Mouse (Mus musculus) midbrain, embryonic 11.5 days (tissue): ENCODE measurements around the gene Cacnb3. TPM values are rescaled to one million over a fixed set of nuclear protein-coding genes. Genes with fewer than 3 reads are reported as not detected.
A peak's percentile ranks its signal among the peaks of the same experiment; 100 is the strongest.

ENCODE experiments used
- ATAC-seq: fragments of 200-750 bp; cut with Nextera tagmentation; 2 replicates; pipeline ENCODE4 v1.8.0; 2017; ENCODE audit warnings: moderate TSS enrichment, moderate library complexity; ENCODE audit not compliant: low FRiP score
- DNase-seq: peaks from one replicate; pipeline ENCODE4 v3.0.0; 2015; ENCODE audit warnings: low spot score; ENCODE audit errors: missing footprints
- H3K27ac ChIP-seq: fragments of 300-500 bp; sonication (generic); 2 replicates; pipeline ENCODE4 v1.5.1; 2014; ENCODE audit warnings: low read depth, low read length
- H3K27me3 ChIP-seq: fragments of 300-500 bp; sonication (generic); 2 replicates; pipeline ENCODE4 v1.6.1; 2014; ENCODE audit warnings: mild to moderate bottlenecking, low read length, moderate library complexity, mixed read lengths; ENCODE audit not compliant: control insufficient read depth, insufficient read depth
- H3K36me3 ChIP-seq: fragments of 300-500 bp; sonication (generic); 2 replicates; pipeline ENCODE4 v1.6.1; 2014; ENCODE audit warnings: mild to moderate bottlenecking, low read length, moderate library complexity, mixed read lengths; ENCODE audit not compliant: control insufficient read depth, insufficient read depth
- H3K4me1 ChIP-seq: fragments of 300-500 bp; sonication (generic); 2 replicates; pipeline ENCODE4 v1.6.1; 2014; ENCODE audit warnings: low read length; ENCODE audit not compliant: control insufficient read depth, insufficient read depth
- H3K4me2 ChIP-seq: fragments of 300-500 bp; sonication (generic); 2 replicates; pipeline ENCODE4 v1.6.1; 2014; ENCODE audit warnings: mild to moderate bottlenecking, moderate library complexity
- H3K4me3 ChIP-seq: fragments of 300-500 bp; sonication (generic); 2 replicates; pipeline ENCODE4 v1.5.1; 2014; ENCODE audit warnings: low read depth, low read length
- H3K9ac ChIP-seq: fragments of 300-500 bp; sonication (generic); 2 replicates; pipeline ENCODE4 v1.6.1; 2014; ENCODE audit warnings: low read length
- H3K9me3 ChIP-seq: fragments of 300-500 bp; sonication (generic); 2 replicates; pipeline ENCODE4 v1.6.1; 2016; ENCODE audit warnings: low read length; ENCODE audit not compliant: control insufficient read depth
- WGBS: fragments of 180-500 bp; shearing (Covaris S2); extraction: QIAGEN DNeasy Blood & Tissue Kit; methylation state at CpG from one replicate; pipeline ENCODE4 v1.1.7; 2014; 5-methylcytosine and 5-hydroxymethylcytosine counted together
- polyA plus RNA-seq: library from polyadenylated mRNA; unstranded; fragments of >200 nt; fragmentation: Nextera tagmentation; extraction: Ambion mirVana; gene quantifications from 2 replicates; pipeline ENCODE4 v1.2.1, GENCODE M21; 2014

Cacnb3 gene
- polyA plus RNA-seq, 1 experiment from 2014 or later: 39.5 TPM

DNA sequence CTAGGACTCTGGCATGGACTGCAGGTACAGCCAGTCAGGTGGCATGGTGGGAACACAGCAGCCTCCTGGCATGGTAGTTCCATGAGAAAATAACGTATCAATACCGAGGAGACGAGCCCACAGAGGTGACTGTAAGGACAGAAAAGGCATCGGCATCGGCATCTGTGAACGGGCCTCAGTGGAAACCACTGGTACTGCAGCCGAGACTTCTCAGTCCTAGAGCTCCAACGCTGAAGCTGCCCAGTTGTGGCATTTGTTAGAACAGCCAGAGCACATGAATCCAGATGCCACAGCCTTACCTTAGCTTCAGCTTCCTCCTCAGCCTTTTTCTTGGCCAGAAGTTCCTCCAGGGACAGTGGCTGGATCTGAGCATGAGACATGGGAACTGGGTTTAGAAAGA is 21.5 kb downstream of the Cacnb3 start:
- Histone ChIP-seq H3K36me3 (peaks cover 66% of the 10 kb centered on the region), H3K4me3 (no peak overlapping the region), H3K4me1 (no peaks in the 10 kb centered on the region), H3K4me2 (no peak overlapping the region), H3K9ac (no peak overlapping the region), H3K27me3 (no peaks in the 10 kb centered on the region), H3K9me3 (no peaks in the 10 kb centered on the region), H3K27ac (no peak overlapping the region)
- DNase-seq: no peak
- ATAC-seq: no peak
- WGBS: 95% methylated on average over 8 of the region's 8 CpGs

DNA sequence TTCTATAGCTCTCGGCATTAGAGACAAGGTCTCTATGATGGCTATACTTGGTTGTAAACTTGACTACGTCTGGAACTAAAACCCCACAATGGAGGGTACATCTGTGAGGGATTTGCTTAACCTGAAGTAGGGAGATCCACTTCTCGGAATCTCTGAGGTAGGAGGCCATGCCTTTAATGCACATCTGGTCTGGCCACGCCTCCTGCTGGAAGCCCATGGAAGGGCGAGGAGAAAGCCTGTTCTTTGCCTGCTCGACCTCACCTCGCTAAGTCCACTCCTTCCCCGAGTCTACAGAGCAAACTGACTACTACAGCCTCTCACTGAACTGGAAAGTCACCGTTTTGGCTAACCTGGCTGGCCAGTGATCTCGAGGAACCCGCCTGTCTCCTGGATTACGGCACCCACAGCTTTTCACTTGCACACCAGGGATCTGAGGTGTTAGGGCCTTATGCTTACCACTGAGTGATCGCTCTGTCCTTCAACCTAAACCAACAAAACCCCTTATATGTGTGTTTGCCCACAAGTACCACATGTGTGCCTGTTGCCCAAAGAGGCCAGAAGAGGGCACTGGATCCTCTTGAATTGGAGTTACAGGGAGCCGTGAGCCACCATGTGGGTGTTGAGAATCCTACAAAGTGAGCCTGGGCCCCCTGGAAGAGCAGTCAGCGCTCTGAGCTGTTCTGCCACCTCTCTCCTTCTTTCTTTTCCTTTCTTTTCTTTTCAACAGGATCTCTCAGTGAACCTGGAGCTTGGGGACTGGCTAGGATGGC is 26.5 kb downstream of the Cacnb3 start:
- Histone ChIP-seq H3K4me2 (no peak overlapping the region), H3K9ac (no peak overlapping the region), H3K4me1 (peaks cover 2% of the 10 kb centered on the region), H3K9me3 (no peaks in the 10 kb centered on the region), H3K27me3 (no peaks in the 10 kb centered on the region), H3K4me3 (no peak overlapping the region), H3K27ac (no peak overlapping the region), H3K36me3 (peaks cover 47% of the 10 kb centered on the region)
- no peak for DNase-seq
- no peak for ATAC-seq
- 85% methylated on average over 15 of the region's 15 CpGs for WGBS

DNA sequence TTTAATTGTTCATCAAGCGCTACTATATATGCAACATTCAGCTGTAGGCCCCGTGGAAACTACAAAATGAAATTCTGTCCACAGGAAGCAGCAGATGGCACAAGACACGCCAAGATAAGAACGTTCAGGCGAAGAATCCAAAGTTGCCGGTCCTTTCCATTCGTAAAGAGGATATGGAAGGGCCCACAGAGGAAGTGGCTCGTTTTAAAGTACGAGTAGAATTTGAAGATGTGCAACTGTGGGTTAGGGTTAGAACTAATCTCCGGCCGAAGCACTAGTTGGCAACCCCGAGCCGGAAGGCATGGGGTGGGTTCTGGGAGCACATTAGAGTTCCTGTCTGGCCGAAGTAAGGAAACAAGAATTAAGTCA is 31.5 kb downstream of the Cacnb3 start:
- Histone ChIP-seq H3K4me3 (peak overlapping the region; percentile 74), H3K36me3 (peaks cover 14% of the 10 kb centered on the region), H3K4me1 (peaks cover 2% of the 10 kb centered on the region), H3K9ac (peak overlapping the region; percentile 97), H3K27me3 (no peaks in the 10 kb centered on the region), H3K4me2 (peak overlapping the region; percentile 72), H3K27ac (peak overlapping the region; percentile 74), H3K9me3 (no peaks in the 10 kb centered on the region)
- no peak; the same call in 1 of the 2 replicates for ATAC-seq
- 2% methylated on average over 14 of the region's 14 CpGs for WGBS
- DNase-seq: peak; percentile 93

DNA sequence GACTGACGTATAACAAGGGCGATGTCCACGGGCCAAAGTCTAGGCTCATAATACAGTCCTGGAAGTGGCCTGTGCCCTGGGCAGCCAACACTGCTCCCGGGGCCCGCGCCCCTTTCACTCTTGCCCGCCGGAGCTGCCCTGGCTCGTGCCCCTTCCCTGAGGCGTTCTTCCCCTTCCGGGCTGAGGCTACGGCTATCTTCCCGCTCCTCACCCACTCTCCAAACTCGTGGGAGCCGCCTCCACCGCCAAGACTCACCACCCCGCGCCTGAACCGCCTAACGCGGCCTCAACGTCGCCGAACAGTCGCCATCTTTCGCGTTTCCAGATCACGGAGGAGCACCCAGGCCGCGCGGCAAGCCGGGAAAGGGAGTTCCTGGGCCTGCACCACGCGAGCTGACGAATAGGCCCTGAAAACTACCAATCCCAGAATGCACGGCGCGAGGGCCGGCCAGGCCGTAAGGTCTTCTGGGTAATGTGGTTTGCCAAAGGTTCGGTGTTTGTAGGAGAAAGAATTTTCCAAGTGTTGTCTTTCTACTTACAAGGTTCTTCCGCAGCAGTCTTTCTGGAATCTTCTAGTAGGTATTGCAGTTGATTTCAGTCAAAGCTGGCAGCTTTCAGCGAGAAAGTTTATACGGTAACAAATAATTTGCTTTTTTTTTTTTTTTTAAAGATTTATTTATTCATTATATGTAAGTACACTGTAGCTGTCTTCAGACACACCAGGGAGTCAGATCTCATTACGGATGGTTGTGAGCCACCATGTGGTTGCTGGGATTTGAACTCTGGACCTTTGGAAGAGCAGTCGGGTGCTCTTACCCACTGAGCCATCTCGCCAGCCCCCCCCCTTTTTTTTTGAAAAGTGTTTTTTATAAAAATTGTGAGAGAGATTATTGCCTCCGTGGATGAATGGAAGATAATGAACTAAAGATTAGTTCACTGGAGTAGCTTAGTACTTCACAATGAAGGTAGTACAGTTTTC is 32.2 kb downstream of the Cacnb3 start, which contains the start of gene Ddx23:
Ddx23 (minus strand) TSS at position 328 of the 979 bp plus-strand sequence.
- no peaks in the 10 kb centered on the region for H3K27me3 ChIP-seq
- peak within 1 kb of the TSS; percentile 72 for H3K4me2 ChIP-seq
- peaks cover 2% of the 10 kb centered on the region for H3K4me1 ChIP-seq
- peak within 1 kb of the TSS; percentile 97 for H3K9ac ChIP-seq
- WGBS: 5% methylated on average over 47 of the region's 48 CpGs
- no peaks in the 10 kb centered on the region for H3K9me3 ChIP-seq
- H3K36me3 ChIP-seq: peaks cover 7% of the 10 kb centered on the region
- DNase-seq (peak; percentile 99), ATAC-seq (peak; percentile 97)
- H3K4me3 ChIP-seq: peak within 1 kb of the TSS; percentile 74
- H3K27ac ChIP-seq: peak within 1 kb of the TSS; percentile 74

DNA sequence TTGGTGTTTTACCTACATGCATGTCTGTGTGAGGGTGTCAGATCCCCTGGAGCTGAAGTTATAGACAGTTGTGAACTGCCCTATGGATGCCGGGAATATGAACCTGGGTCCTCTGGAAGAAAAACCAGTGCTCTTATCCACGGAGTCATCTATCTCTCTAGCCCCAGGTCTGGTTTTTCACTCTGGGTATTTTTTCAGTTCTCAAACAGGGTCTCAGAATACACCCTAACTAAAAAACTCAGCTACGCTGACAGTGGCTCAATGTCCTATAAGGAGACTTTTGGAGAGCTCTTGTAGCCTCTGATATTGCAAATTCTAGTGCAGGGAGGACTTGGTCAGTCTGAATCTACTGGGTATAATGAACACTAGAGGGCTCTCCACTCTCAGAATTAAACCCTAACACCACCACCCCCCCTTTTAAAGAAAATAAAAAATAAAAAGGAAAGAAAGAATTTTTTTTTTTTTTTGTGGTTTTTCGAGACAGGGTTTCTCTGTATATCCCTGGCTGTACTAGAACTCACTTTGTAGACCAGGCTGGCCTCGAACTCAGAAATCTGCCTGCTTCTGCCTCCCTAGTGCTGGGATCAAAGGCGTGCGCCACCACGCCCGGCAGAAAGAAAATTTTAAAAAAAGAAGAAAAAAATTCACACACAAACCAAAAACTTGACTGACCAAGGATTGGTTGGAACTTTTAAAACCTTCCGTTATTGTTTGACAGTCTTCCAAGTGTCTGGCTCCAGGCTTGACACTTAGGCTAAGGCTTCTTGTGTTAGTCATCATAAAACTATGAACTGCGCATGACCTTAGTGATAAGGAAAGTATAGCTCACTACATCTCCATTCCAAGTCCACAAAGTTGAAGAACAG is 33.6 kb downstream of the Cacnb3 start:
- DNase-seq (peak; percentile 89), ATAC-seq (no peak)
- H3K36me3 ChIP-seq: no peaks in the 10 kb centered on the region
- no peak overlapping the region for H3K4me3 ChIP-seq
- H3K9me3 ChIP-seq: no peaks in the 10 kb centered on the region
- H3K4me1 ChIP-seq: peaks cover 2% of the 10 kb centered on the region
- no peaks in the 10 kb centered on the region for H3K27me3 ChIP-seq
- 83% methylated on average over 11 of the region's 11 CpGs for WGBS
- no peak overlapping the region for H3K4me2 ChIP-seq
- no peak overlapping the region for H3K27ac ChIP-seq
- no peak overlapping the region for H3K9ac ChIP-seq

DNA sequence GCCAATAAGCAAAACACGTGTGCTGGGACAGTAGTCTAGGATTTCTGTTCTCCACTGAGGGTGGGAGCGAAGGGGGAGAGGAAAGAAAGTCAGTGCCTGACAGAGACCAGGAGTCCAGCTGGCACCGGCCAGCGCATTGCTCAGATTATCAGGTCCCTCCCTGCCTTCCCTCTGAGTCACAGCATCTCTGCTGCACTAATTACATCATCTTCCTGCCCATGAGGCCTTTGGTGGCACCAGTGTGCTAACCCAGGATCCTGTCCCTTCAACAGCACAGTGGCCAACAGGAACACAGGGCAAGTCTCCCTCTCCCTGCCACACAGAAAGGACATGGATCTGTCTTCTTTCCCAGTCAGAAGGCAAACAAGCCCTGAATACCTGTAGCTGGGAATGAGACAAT is 42.0 kb downstream of the Cacnb3 start:
- H3K9me3 ChIP-seq: no peaks in the 10 kb centered on the region
- DNase-seq (no peak), ATAC-seq (no peak)
- H3K27ac ChIP-seq: no peak overlapping the region
- WGBS: 81% methylated on average over 4 of the region's 4 CpGs
- H3K4me2 ChIP-seq: no peak overlapping the region
- no peak overlapping the region for H3K9ac ChIP-seq
- peaks cover 2% of the 10 kb centered on the region; the same call in 1 of the 2 replicates for H3K27me3 ChIP-seq
- H3K36me3 ChIP-seq: peaks cover 2% of the 10 kb centered on the region; the same call in 1 of the 2 replicates
- H3K4me3 ChIP-seq: no peak overlapping the region
- H3K4me1 ChIP-seq: peaks cover 37% of the 10 kb centered on the region

DNA sequence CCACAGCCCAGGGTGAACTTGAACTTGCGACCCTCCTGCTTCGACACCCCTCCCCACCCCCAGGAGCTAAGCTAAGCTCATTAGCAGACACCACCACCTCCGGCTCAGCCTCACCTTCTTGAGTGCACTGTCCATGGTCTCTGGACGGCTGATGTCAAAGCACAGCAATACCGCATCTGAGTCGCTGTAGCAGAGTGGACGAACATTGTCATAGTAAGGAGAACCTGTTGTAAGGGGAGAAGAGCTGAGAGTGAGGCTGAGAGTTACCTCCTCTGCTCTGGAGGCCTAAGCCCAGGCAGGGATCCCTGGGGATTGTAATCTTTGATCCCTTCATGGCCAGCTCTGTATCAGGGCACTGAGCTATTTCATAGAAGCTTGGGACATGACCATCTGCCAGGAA is 43.1 kb downstream of the Cacnb3 start:
- no peaks in the 10 kb centered on the region for H3K9me3 ChIP-seq
- H3K4me2 ChIP-seq: no peak overlapping the region; the same call in 1 of the 2 replicates
- WGBS: 77% methylated on average over 7 of the region's 7 CpGs
- no peak for DNase-seq
- H3K4me3 ChIP-seq: no peak overlapping the region
- peaks cover 2% of the 10 kb centered on the region; the same call in 1 of the 2 replicates for H3K27me3 ChIP-seq
- peak overlapping the region; percentile 50 for H3K9ac ChIP-seq
- H3K36me3 ChIP-seq: peaks cover 2% of the 10 kb centered on the region; the same call in 1 of the 2 replicates
- H3K27ac ChIP-seq: peak overlapping the region; percentile 72
- no peak for ATAC-seq
- peaks cover 41% of the 10 kb centered on the region for H3K4me1 ChIP-seq

DNA sequence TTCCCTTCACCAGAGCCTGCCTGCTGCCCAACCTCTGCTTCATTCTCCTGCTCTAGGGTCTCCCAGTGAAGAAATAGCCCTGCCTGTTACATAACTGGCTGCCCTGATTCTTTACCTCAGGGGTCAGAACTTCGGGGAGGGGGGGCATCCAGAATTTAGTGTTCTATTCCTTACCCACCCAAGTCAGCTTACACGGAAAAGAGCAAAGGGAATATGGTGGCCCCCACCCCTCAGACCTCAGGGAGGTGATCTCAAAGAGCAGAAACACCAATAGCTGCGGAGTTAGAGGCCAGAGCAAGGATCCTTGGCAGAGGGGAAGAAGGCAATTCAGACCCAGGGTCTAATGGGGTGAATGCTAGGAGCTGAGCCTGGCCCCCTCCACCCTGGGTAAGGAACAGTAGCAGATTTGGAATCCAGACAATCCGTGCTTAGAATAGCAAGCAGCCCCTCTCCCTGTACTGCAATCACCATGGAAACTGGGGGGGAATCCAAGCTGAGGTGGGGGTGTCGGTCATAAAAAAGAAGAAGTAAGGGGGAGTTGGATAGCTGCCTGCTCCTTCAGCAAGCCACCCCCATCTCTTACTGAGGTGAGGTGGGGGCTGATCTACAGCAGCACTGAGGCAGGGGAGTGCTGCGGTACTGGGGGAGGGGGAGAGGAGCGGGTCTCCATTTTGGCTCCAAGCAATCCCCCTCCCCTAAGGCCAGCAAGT is 43.8 kb downstream of the Cacnb3 start:
- Histone ChIP-seq H3K4me1 (peaks cover 41% of the 10 kb centered on the region), H3K9me3 (no peaks in the 10 kb centered on the region)
- ATAC-seq: peak; percentile 75

More for the DNA sequence above, 43.8 kb downstream of the Cacnb3 start:
- peaks cover 2% of the 10 kb centered on the region; the same call in 1 of the 2 replicates for H3K27me3 ChIP-seq
- peak; percentile 97 for DNase-seq
- H3K27ac ChIP-seq: peak overlapping the region; percentile 72
- peak overlapping the region; percentile 50 for H3K9ac ChIP-seq
- peaks cover 2% of the 10 kb centered on the region; the same call in 1 of the 2 replicates for H3K36me3 ChIP-seq
- WGBS: 31% methylated on average over 7 of the region's 7 CpGs
- H3K4me3 ChIP-seq: peak overlapping the region; percentile 54
- H3K4me2 ChIP-seq: peak overlapping the region; percentile 95
